Mouse (Mus musculus) E14TG2a.4 (cell line): ENCODE measurements around the gene Rtkn.

Experiments used
- H3K27me3 ChIP-seq: 2 replicates; pipeline ENCODE4 v1.6.1; 2014; ENCODE audit warnings: low read length, control low read depth; ENCODE audit not compliant: insufficient read depth
- H3K36me3 ChIP-seq: 2 replicates; pipeline ENCODE4 v1.6.1; 2014; ENCODE audit warnings: low read length, control low read depth; ENCODE audit not compliant: insufficient read depth
- H3K4me1 ChIP-seq: replicated peaks from 2 replicates; pipeline ENCODE4 v1.6.1; 2014; ENCODE audit warnings: low read depth, low read length, control low read depth
- H3K4me3 ChIP-seq: replicated peaks from 2 replicates; pipeline ENCODE4 v1.5.1; 2014; ENCODE audit warnings: mild to moderate bottlenecking, low read length
- H3K9me3 ChIP-seq: 2 replicates; pipeline ENCODE4 v1.6.1; 2014; ENCODE audit warnings: low read length, control low read depth
- CTCF ChIP-seq: conservative IDR thresholded peaks from 2 replicates; pipeline ENCODE4 v1.5.1; 2014; ENCODE audit warnings: low read length
- NANOG ChIP-seq: IDR thresholded peaks from 2 replicates; pipeline ENCODE4 v1.6.1; 2014; ENCODE audit warnings: borderline replicate concordance, low read length, mixed read lengths
- POU5F1 ChIP-seq: IDR thresholded peaks from 2 replicates; pipeline ENCODE4 v1.6.1; 2014; ENCODE audit warnings: low read length, borderline replicate concordance

The Rtkn gene

GRCm38 (mm10) chr6:83134951-83135513 is at the start of gene Rtkn:
Gene Rtkn, plus strand, starts transcription at chr6:83135463.
- H3K4me3 ChIP-seq, result peak within 1 kb of the TSS; percentile 66

GRCm38 (mm10) chr6:83086121-83087035 is 48.9 kb upstream of the Rtkn start, which contains the start of gene Lbx2:
Gene Lbx2, plus strand, starts transcription at chr6:83086367.
- Histone ChIP-seq H3K27me3 (peaks cover 82% of the 10 kb centered on the region), H3K4me3 (peak within 1 kb of the TSS; percentile 62), H3K4me1 (peaks cover 30% of the 10 kb centered on the region), H3K36me3 (peaks cover 13% of the 10 kb centered on the region), H3K9me3 (no peaks in the 10 kb centered on the region)
- no peak for TF ChIP-seq NANOG
- TF ChIP-seq POU5F1, result no peak
- no peak for TF ChIP-seq CTCF

More at GRCm38 (mm10) chr6:83134951-83135513, at the start of gene Rtkn:
- Histone ChIP-seq H3K27me3 (peaks cover 63% of the 10 kb centered on the region), H3K9me3 (no peaks in the 10 kb centered on the region), H3K4me1 (peaks cover 58% of the 10 kb centered on the region), H3K36me3 (no peaks in the 10 kb centered on the region)
- no peak for TF ChIP-seq POU5F1
- TF ChIP-seq NANOG, result no peak
- TF ChIP-seq CTCF, result no peak

- Histone ChIP-seq H3K4me3 (peak overlapping the region; percentile 62), H3K4me1 (peaks cover 30% of the 10 kb centered on the region), H3K9me3 (no peaks in the 10 kb centered on the region), H3K36me3 (peaks cover 6% of the 10 kb centered on the region), H3K27me3 (peaks cover 89% of the 10 kb centered on the region)
- TF ChIP-seq CTCF (no peak), POU5F1 (no peak), NANOG (no peak)
Observed at GRCm38 (mm10) chr6:83087205-83087925, 47.9 kb upstream of the Rtkn start.

- Histone ChIP-seq H3K27me3 (peaks cover 90% of the 10 kb centered on the region), H3K9me3 (no peaks in the 10 kb centered on the region), H3K4me1 (peaks cover 30% of the 10 kb centered on the region), H3K4me3 (peak overlapping the region; percentile 62), H3K36me3 (peaks cover 1% of the 10 kb centered on the region; the same call in 1 of the 2 replicates)
- TF ChIP-seq CTCF, result no peak
- no peak for TF ChIP-seq POU5F1
- TF ChIP-seq NANOG, result no peak
Observed at GRCm38 (mm10) chr6:83087926-83088260, 47.4 kb upstream of the Rtkn start.

- 0 out of 2 replicates have a peak, but pooled peaks cover 4% of the 10 kb centered on the region for H3K9me3 ChIP-seq
- H3K27me3 ChIP-seq, result peaks cover 64% of the 10 kb centered on the region
- H3K4me3 ChIP-seq, result no peak overlapping the region
- H3K4me1 ChIP-seq, result peaks cover 14% of the 10 kb centered on the region
- TF ChIP-seq NANOG (no peak), CTCF (no peak), POU5F1 (no peak)
- H3K36me3 ChIP-seq, result no peaks in the 10 kb centered on the region
Observed at GRCm38 (mm10) chr6:83092416-83093127, 42.7 kb upstream of the Rtkn start.

GRCm38 (mm10) chr6:83095968-83096367 is 39.3 kb upstream of the Rtkn start:
- Histone ChIP-seq H3K36me3 (no peaks in the 10 kb centered on the region), H3K9me3 (0 out of 2 replicates have a peak, but pooled peaks cover 4% of the 10 kb centered on the region), H3K4me1 (peaks cover 5% of the 10 kb centered on the region; the same call in 1 of the 2 replicates), H3K27me3 (peaks cover 53% of the 10 kb centered on the region), H3K4me3 (no peak overlapping the region)
- TF ChIP-seq CTCF (no peak), NANOG (no peak), POU5F1 (no peak)

GRCm38 (mm10) chr6:83098411-83098810 is 36.9 kb upstream of the Rtkn start:
- H3K27me3 ChIP-seq, result peaks cover 55% of the 10 kb centered on the region
- TF ChIP-seq NANOG, result no peak
- TF ChIP-seq CTCF, result no peak
- no peak for TF ChIP-seq POU5F1
- peaks cover 23% of the 10 kb centered on the region for H3K4me1 ChIP-seq
- H3K36me3 ChIP-seq, result no peaks in the 10 kb centered on the region
- no peak overlapping the region for H3K4me3 ChIP-seq
- 0 out of 2 replicates have a peak, but pooled peaks cover 4% of the 10 kb centered on the region for H3K9me3 ChIP-seq
